Mouse (Mus musculus) heart, postnatal 14 days (tissue): ENCODE results near the gene Tnip3. TPM values are rescaled to one million over a fixed set of nuclear protein-coding genes. Genes with fewer than 3 reads are reported as not detected.

Source experiments
- DNase-seq, 2 experiments: peaks; one replicate each; pipeline ENCODE4 v3.0.0; 2021 to 2022
- intact Hi-C: fragments of 180-260 bp; cut with DNase I; formaldehyde crosslinking; loops from one replicate; pipeline ENCODE4 v1.15.1; 2025
- total RNA-seq, 2 experiments: library from RNA; stranded (reverse); gene quantifications; 2 replicates each; pipeline ENCODE4 v1.2.3; 2021

The Tnip3 gene
- total RNA-seq, 2 experiments from 2014 or later: 1.2 to 1.4 TPM

GRCm38 (mm10) chr6:65578151-65578973, 53.2 kb downstream of the Tnip3 start:
- intact Hi-C loops: loop anchor here (5.0 to 10.0 kb wide), 2 partner anchors 34 to 454 kb away; no protein-coding TSS in a partner anchor
- DNase-seq: no peak

GRCm38 (mm10) chr6:65583029-65583428, 57.9 kb downstream of the Tnip3 start:
- intact Hi-C loops: no loop called here
- DNase-seq: no peak

- intact Hi-C loops: no loop called here
- peak; percentile 65 to 76 for DNase-seq
These were observed 59.8 kb downstream of the Tnip3 start for GRCm38 (mm10) chr6:65584870-65585332.

- intact Hi-C loops: no loop called here
- DNase-seq: no peak
These were observed 60.4 kb downstream of the Tnip3 start for GRCm38 (mm10) chr6:65585333-65586053.

- intact Hi-C loops: no loop called here
- DNase-seq: no peak
These were observed 63.7 kb downstream of the Tnip3 start for GRCm38 (mm10) chr6:65588847-65589246.

- intact Hi-C loops: no loop called here
These were observed 64.9 kb downstream of the Tnip3 start for GRCm38 (mm10) chr6:65590018-65590417.

GRCm38 (mm10) chr6:65594171-65594570, 69.1 kb downstream of the Tnip3 start:
- intact Hi-C loops: no loop called here

More at GRCm38 (mm10) chr6:65590018-65590417, 64.9 kb downstream of the Tnip3 start:
- DNase-seq: no peak

GRCm38 (mm10) chr6:65595371-65595770, 70.3 kb downstream of the Tnip3 start:
- DNase-seq: no peak
- intact Hi-C loops: no loop called here

More at GRCm38 (mm10) chr6:65594171-65594570, 69.1 kb downstream of the Tnip3 start:
- no peak for DNase-seq

- intact Hi-C loops: no loop called here
- DNase-seq: no peak
These were observed 72.1 kb downstream of the Tnip3 start for GRCm38 (mm10) chr6:65597056-65597818.

- DNase-seq: no peak
- intact Hi-C loops: no loop called here
These were observed 73.4 kb downstream of the Tnip3 start for GRCm38 (mm10) chr6:65598522-65598921.

- no peak for DNase-seq
- intact Hi-C loops: no loop called here
These were observed 75.0 kb downstream of the Tnip3 start for GRCm38 (mm10) chr6:65599865-65600739.

- intact Hi-C loops: no loop called here
- no peak for DNase-seq
These were observed 75.8 kb downstream of the Tnip3 start for GRCm38 (mm10) chr6:65600887-65601286.

GRCm38 (mm10) chr6:65605778-65606177, 80.7 kb downstream of the Tnip3 start:
- intact Hi-C loops: no loop called here
- no peak for DNase-seq

GRCm38 (mm10) chr6:65606946-65607345, 81.8 kb downstream of the Tnip3 start:
- DNase-seq: no peak

GRCm38 (mm10) chr6:65611834-65612233, 86.7 kb downstream of the Tnip3 start:
- peak in 1 of 2 experiments; percentile 3 for DNase-seq
- intact Hi-C loops: loop anchor here (5.0 kb wide), 1 partner anchor 35 kb away; no protein-coding TSS in a partner anchor

More at GRCm38 (mm10) chr6:65606946-65607345, 81.8 kb downstream of the Tnip3 start:
- intact Hi-C loops: no loop called here

- no peak for DNase-seq
- intact Hi-C loops: loop anchor here (5.0 kb wide), 1 partner anchor 37 kb away; no protein-coding TSS in a partner anchor
These were observed 88.9 kb downstream of the Tnip3 start for GRCm38 (mm10) chr6:65613924-65614585.

GRCm38 (mm10) chr6:65615641-65616040, 90.5 kb downstream of the Tnip3 start:
- DNase-seq: no peak
- intact Hi-C loops: no loop called here

GRCm38 (mm10) chr6:65621260-65621659, 96.1 kb downstream of the Tnip3 start:
- intact Hi-C loops: no loop called here
- no peak for DNase-seq
